Mouse (Mus musculus): ENCODE measurements at regions not wholly inside any gene's neighbourhood (a gene's known extent, or its start where the extent isn't known, plus 50 kb on each side); places are given as distances from the start of the nearest gene placed in this dataset.

- TF ChIP-seq CTCF (IDR thresholded peaks at IDR 0.05; ENCODE audit: low read depth) (no peak), EP300 (IDR thresholded peaks at IDR 0.05; ENCODE audit: low read depth) (no peak)
These were observed 71.5 kb upstream of the Bmp4 start for GRCm38 (mm10) chr14:46461960-46462359.

Measured in heart, postnatal 0 days (tissue).